Mouse (Mus musculus): ENCODE results near the gene Tagln2. TPM values are rescaled to one million over a fixed set of nuclear protein-coding genes. Genes with fewer than 3 reads are reported as not detected.

Gene Tagln2
- total RNA-seq, 1 experiment: 131 TPM

- Histone ChIP-seq H3K4me3 (ENCODE audit: insufficient read depth in 1 of 2, low read depth in 1 of 2, low read length in 2 of 2, poor library complexity in 1 of 2, severe bottlenecking in 1 of 2) (no peak overlapping the region), H3K36me3 (ENCODE audit: control insufficient read depth, insufficient read depth, low read length, poor library complexity, severe bottlenecking) (no peaks in the 10 kb centered on the region), H3K9me3 (ENCODE audit: control insufficient read depth, insufficient read depth, low read depth, low read length) (no peaks in the 10 kb centered on the region), H3K4me1 (ENCODE audit: control insufficient read depth in 2 of 2, insufficient read depth in 2 of 2, low read length in 2 of 2, poor library complexity in 1 of 2) (peaks cover 2 to 11% of the 10 kb centered on the region in 2 experiments; a peak in 3 of 4 replicates), H3K27ac (ENCODE audit: insufficient read depth, low read depth, low read length, poor library complexity, severe bottlenecking) (no peak overlapping the region), H3K9ac (ENCODE audit: insufficient read depth, low read depth, low read length, poor library complexity, severe bottlenecking) (no peak overlapping the region)
- no peak for DNase-seq (ENCODE audit: low read depth, low spot score)
- TF ChIP-seq HCFC1 (IDR thresholded peaks at IDR 0.05; ENCODE audit: borderline replicate concordance, insufficient read depth, low read length) (no peak), ZNF384 (IDR thresholded peaks at IDR 0.05; ENCODE audit: low read depth, low read length) (no peak), MAFK (IDR thresholded peaks at IDR 0.05; ENCODE audit: insufficient read depth, low read depth, low read length) (no peak), CHD2 (IDR thresholded peaks at IDR 0.05; ENCODE audit: low read depth, low read length) (no peak), ZC3H11A (IDR thresholded peaks at IDR 0.05; ENCODE audit: borderline replicate concordance, low read depth, low read length) (no peak)
- in situ Hi-C loops (cut with MboI; ENCODE audit: low sequenced_read_pairs in 2 of 2, unreplicated experiment in 2 of 2): no loop called here
These were observed 48.7 kb downstream of the Tagln2 start for GRCm38 (mm10) chr1:172548501-172548900.

GRCm38 (mm10) chr1:172549314-172549713, 49.5 kb downstream of the Tagln2 start:
- no peak for TF ChIP-seq ZNF384 (IDR thresholded peaks at IDR 0.05; ENCODE audit: low read depth, low read length)
- TF ChIP-seq MAFK (IDR thresholded peaks at IDR 0.05; ENCODE audit: insufficient read depth, low read depth, low read length): no peak
- no peak for TF ChIP-seq CHD2 (IDR thresholded peaks at IDR 0.05; ENCODE audit: low read depth, low read length)
- H3K27ac ChIP-seq (ENCODE audit: insufficient read depth, low read depth, low read length, poor library complexity, severe bottlenecking): no peak overlapping the region
- DNase-seq (ENCODE audit: low read depth, low spot score): no peak
- H3K36me3 ChIP-seq (ENCODE audit: control insufficient read depth, insufficient read depth, low read length, poor library complexity, severe bottlenecking): no peaks in the 10 kb centered on the region
- no peak overlapping the region for H3K9ac ChIP-seq (ENCODE audit: insufficient read depth, low read depth, low read length, poor library complexity, severe bottlenecking)
- H3K9me3 ChIP-seq (ENCODE audit: control insufficient read depth, insufficient read depth, low read depth, low read length): no peaks in the 10 kb centered on the region
- no peak overlapping the region for H3K4me3 ChIP-seq (ENCODE audit: insufficient read depth in 1 of 2, low read depth in 1 of 2, low read length in 2 of 2, poor library complexity in 1 of 2, severe bottlenecking in 1 of 2)
- in situ Hi-C loops (cut with MboI; ENCODE audit: low sequenced_read_pairs in 2 of 2, unreplicated experiment in 2 of 2): no loop called here
- peaks cover 2 to 11% of the 10 kb centered on the region in 2 experiments; a peak in 3 of 4 replicates for H3K4me1 ChIP-seq (ENCODE audit: control insufficient read depth in 2 of 2, insufficient read depth in 2 of 2, low read length in 2 of 2, poor library complexity in 1 of 2)

DNA sequence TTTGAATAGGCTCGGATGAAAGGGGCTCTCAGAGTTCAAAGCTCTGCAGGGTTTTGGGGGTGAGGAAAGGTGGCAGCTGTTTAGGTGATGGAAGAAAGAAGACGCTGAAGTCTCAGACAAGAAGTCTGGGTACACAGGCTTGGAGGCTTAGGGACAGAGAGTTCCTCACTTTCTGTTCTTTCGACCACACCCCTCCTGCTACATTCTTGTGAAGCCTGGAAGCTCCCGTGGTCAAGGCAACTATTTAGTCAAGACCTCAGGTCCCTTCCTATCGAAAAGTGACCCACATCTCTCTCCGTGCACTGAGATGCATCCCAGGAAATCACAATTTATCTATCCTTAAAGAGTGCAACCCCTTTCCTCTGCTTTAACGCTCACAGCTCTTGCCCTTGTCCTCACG, 49.9 kb downstream of the Tagln2 start:
- TF ChIP-seq HCFC1 (IDR thresholded peaks at IDR 0.05; ENCODE audit: borderline replicate concordance, insufficient read depth, low read length) (no peak), ZNF384 (IDR thresholded peaks at IDR 0.05; ENCODE audit: low read depth, low read length) (no peak), CHD2 (IDR thresholded peaks at IDR 0.05; ENCODE audit: low read depth, low read length) (no peak), ZC3H11A (IDR thresholded peaks at IDR 0.05; ENCODE audit: borderline replicate concordance, low read depth, low read length) (no peak), MAFK (IDR thresholded peaks at IDR 0.05; ENCODE audit: insufficient read depth, low read depth, low read length) (no peak)
- H3K9ac ChIP-seq (ENCODE audit: insufficient read depth, low read depth, low read length, poor library complexity, severe bottlenecking): no peak overlapping the region
- no peaks in the 10 kb centered on the region for H3K9me3 ChIP-seq (ENCODE audit: control insufficient read depth, insufficient read depth, low read depth, low read length)
- no peak for DNase-seq (ENCODE audit: low read depth, low spot score)
- H3K27ac ChIP-seq (ENCODE audit: insufficient read depth, low read depth, low read length, poor library complexity, severe bottlenecking): no peak overlapping the region
- peaks cover 2 to 11% of the 10 kb centered on the region in 2 experiments; a peak in 3 of 4 replicates for H3K4me1 ChIP-seq (ENCODE audit: control insufficient read depth in 2 of 2, insufficient read depth in 2 of 2, low read length in 2 of 2, poor library complexity in 1 of 2)
- in situ Hi-C loops (cut with MboI; ENCODE audit: low sequenced_read_pairs in 2 of 2, unreplicated experiment in 2 of 2): no loop called here
- H3K36me3 ChIP-seq (ENCODE audit: control insufficient read depth, insufficient read depth, low read length, poor library complexity, severe bottlenecking): no peaks in the 10 kb centered on the region
- H3K4me3 ChIP-seq (ENCODE audit: insufficient read depth in 1 of 2, low read depth in 1 of 2, low read length in 2 of 2, poor library complexity in 1 of 2, severe bottlenecking in 1 of 2): peak overlapping the region in 1 of 2 experiments; percentile 66; a peak in 3 of 4 replicates

DNA sequence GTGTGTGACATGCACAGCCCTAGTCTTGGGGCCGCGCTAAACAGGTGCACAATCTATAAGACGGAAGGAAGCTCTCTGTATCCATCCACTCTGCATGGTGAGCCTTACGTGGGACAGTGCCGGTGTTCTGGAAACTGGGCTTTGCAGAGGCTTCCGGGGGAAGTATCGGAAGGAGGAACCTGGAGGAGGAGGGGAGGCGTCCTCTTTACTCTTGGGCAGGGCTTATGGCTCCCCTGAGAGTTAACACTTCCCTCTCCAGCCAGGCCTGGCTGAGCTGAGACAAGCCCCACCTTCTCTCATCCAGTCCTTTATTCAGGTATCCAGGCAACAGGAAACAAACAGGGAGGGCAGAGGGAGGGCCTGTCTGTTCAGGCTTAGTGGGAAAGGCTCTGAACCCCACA, 50.7 kb downstream of the Tagln2 start:
- TF ChIP-seq ZNF384 (IDR thresholded peaks at IDR 0.05; ENCODE audit: low read depth, low read length) (no peak), CHD2 (IDR thresholded peaks at IDR 0.05; ENCODE audit: low read depth, low read length) (no peak), MAFK (IDR thresholded peaks at IDR 0.05; ENCODE audit: insufficient read depth, low read depth, low read length) (no peak)
- H3K4me1 ChIP-seq (ENCODE audit: control insufficient read depth in 2 of 2, insufficient read depth in 2 of 2, low read length in 2 of 2, poor library complexity in 1 of 2): peaks cover 2 to 9% of the 10 kb centered on the region in 2 experiments; a peak in 3 of 4 replicates
- H3K4me3 ChIP-seq (ENCODE audit: insufficient read depth in 1 of 2, low read depth in 1 of 2, low read length in 2 of 2, poor library complexity in 1 of 2, severe bottlenecking in 1 of 2): peak overlapping the region; percentile 57 to 66
- in situ Hi-C loops (cut with MboI; ENCODE audit: low sequenced_read_pairs in 2 of 2, unreplicated experiment in 2 of 2): no loop called here
- DNase-seq (ENCODE audit: low read depth, low spot score): peak; percentile 47
- H3K9ac ChIP-seq (ENCODE audit: insufficient read depth, low read depth, low read length, poor library complexity, severe bottlenecking): peak overlapping the region; percentile 46
- H3K9me3 ChIP-seq (ENCODE audit: control insufficient read depth, insufficient read depth, low read depth, low read length): no peaks in the 10 kb centered on the region
- no peak overlapping the region for H3K27ac ChIP-seq (ENCODE audit: insufficient read depth, low read depth, low read length, poor library complexity, severe bottlenecking)
- no peaks in the 10 kb centered on the region for H3K36me3 ChIP-seq (ENCODE audit: control insufficient read depth, insufficient read depth, low read length, poor library complexity, severe bottlenecking)

- H3K4me3 ChIP-seq (ENCODE audit: insufficient read depth in 1 of 2, low read depth in 1 of 2, low read length in 2 of 2, poor library complexity in 1 of 2, severe bottlenecking in 1 of 2): no peak overlapping the region
- DNase-seq (ENCODE audit: low read depth, low spot score): no peak
- no peaks in the 10 kb centered on the region for H3K9me3 ChIP-seq (ENCODE audit: control insufficient read depth, insufficient read depth, low read depth, low read length)
- H3K4me1 ChIP-seq (ENCODE audit: control insufficient read depth in 2 of 2, insufficient read depth in 2 of 2, low read length in 2 of 2, poor library complexity in 1 of 2): peaks cover 2 to 9% of the 10 kb centered on the region in 2 experiments; a peak in 3 of 4 replicates
- no peaks in the 10 kb centered on the region for H3K36me3 ChIP-seq (ENCODE audit: control insufficient read depth, insufficient read depth, low read length, poor library complexity, severe bottlenecking)
- no peak for TF ChIP-seq CHD2 (IDR thresholded peaks at IDR 0.05; ENCODE audit: low read depth, low read length)
- no peak for TF ChIP-seq MAFK (IDR thresholded peaks at IDR 0.05; ENCODE audit: insufficient read depth, low read depth, low read length)
- TF ChIP-seq HCFC1 (IDR thresholded peaks at IDR 0.05; ENCODE audit: borderline replicate concordance, insufficient read depth, low read length): no peak
- no peak for TF ChIP-seq ZC3H11A (IDR thresholded peaks at IDR 0.05; ENCODE audit: borderline replicate concordance, low read depth, low read length)
- TF ChIP-seq ZNF384 (IDR thresholded peaks at IDR 0.05; ENCODE audit: low read depth, low read length): no peak
- no peak overlapping the region for H3K27ac ChIP-seq (ENCODE audit: insufficient read depth, low read depth, low read length, poor library complexity, severe bottlenecking)
- in situ Hi-C loops (cut with MboI; ENCODE audit: low sequenced_read_pairs in 2 of 2, unreplicated experiment in 2 of 2): no loop called here
- H3K9ac ChIP-seq (ENCODE audit: insufficient read depth, low read depth, low read length, poor library complexity, severe bottlenecking): no peak overlapping the region
These were observed 51.2 kb downstream of the Tagln2 start for GRCm38 (mm10) chr1:172551009-172551408.

All from ES-E14 (cell line).